Mouse (Mus musculus) small intestine, adult 2 months (tissue): ENCODE measurements around the gene Stambpl1.

ENCODE experiments used
- CTCF ChIP-seq: fragments of 200-500 bp; IDR thresholded peaks from 2 replicates; pipeline ENCODE4 v1.5.1; 2012; ENCODE audit warnings: low read depth, mild to moderate bottlenecking, control low read depth, inconsistent platforms, low read length, moderate library complexity, mixed read lengths; ENCODE audit not compliant: insufficient replicate concordance, insufficient read length; ENCODE audit errors: extremely low read depth
- POLR2A ChIP-seq: fragments of 200-500 bp; IDR thresholded peaks from 2 replicates; pipeline ENCODE4 v1.6.1; 2012; ENCODE audit warnings: low read depth, mild to moderate bottlenecking, control low read depth, inconsistent platforms, low read length, moderate library complexity

GRCm38 (mm10) chr19:34174004-34174403 is 18.0 kb upstream of the Stambpl1 start:
- no peak for TF ChIP-seq POLR2A
- no peak for TF ChIP-seq CTCF
